Mouse (Mus musculus): ENCODE measurements around the gene Dlk1. TPM values are rescaled to one million over a fixed set of nuclear protein-coding genes. Genes with fewer than 3 reads are reported as not detected.

Gene Dlk1
- total RNA-seq (2018; cell fraction: chromatin; rRNA removed), result 10 to 100 TPM in 1 of 26 experiments, under 1 TPM in 2, not detected in 23; 0.37 to 41.4 (median 0.89) TPM
- total RNA-seq (2018; cell fraction: cytosol; rRNA removed), result not detected
- 1 to 10 TPM in 1 of 26 experiments, not detected in 25; 5.4 TPM for total RNA-seq (2018; cell fraction: nucleus; rRNA removed)
- not detected in 3 replicates for polyA plus RNA-seq (2018)

GRCm38 (mm10) chr12:109452592-109452991, at the start of gene Dlk1:
Dlk1 (plus strand) TSS chr12:109452823.
- Histone ChIP-seq H3K79me2 (ENCODE audit: inconsistent target) (no peaks in the 10 kb centered on the region), H3K27ac (no peak within 1 kb of the TSS), H3K36me3 (ENCODE audit: inconsistent target) (no peaks in the 10 kb centered on the region), H3K4me3 (ENCODE audit: inconsistent target) (no peak within 1 kb of the TSS)
- WGBS (ENCODE audit: missing documents), result 25% methylated on average over 11 of the region's 13 CpGs

DNA sequence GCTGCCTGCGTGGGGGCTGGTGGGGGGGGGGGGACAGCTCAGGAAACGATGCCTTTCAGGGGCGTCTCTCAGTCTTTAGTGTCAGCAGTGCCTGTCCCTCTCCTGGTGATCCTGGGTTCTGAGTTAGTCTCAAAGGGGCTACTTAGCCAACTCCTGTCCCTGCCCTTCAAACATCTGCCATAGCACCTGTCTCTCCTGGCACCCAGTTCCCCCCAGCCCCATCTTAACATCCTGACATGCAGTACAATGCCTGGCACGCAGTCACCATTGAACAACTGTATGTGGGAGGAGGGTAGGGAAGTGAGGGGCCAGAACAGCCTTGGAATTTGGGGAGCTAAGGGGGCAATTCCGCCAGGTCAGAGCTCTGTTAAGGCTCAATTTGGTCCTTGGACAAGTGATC, 49.7 kb upstream of the Dlk1 start:
- Histone ChIP-seq H3K27ac (no peak overlapping the region), H3K36me3 (ENCODE audit: inconsistent target) (no peaks in the 10 kb centered on the region), H3K79me2 (ENCODE audit: inconsistent target) (no peaks in the 10 kb centered on the region), H3K4me3 (ENCODE audit: inconsistent target) (no peak overlapping the region)
- 74% methylated on average over 4 of the region's 5 CpGs for WGBS (ENCODE audit: missing documents)

DNA sequence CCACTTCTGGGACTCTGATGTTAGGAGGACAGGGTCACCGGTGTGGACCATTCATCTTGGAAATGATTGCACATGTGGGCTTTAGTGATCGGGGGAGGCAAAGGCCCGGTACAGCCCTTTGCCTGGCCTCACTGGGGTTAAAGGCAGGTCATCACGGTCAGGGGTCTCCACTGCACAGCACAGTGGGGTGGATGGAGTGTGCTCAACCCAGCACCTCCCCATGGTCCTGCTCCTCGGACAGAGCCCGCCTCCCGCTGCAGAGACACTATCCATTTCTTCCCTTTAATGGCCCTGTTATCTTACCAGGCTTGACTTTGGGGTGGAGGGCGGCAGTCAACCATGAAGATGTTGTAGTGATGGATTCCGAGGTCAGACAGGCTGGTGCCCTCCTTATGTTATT, 48.9 kb upstream of the Dlk1 start:
- Histone ChIP-seq H3K36me3 (ENCODE audit: inconsistent target) (no peaks in the 10 kb centered on the region), H3K79me2 (ENCODE audit: inconsistent target) (no peaks in the 10 kb centered on the region), H3K4me3 (ENCODE audit: inconsistent target) (no peak overlapping the region), H3K27ac (no peak overlapping the region)
- WGBS (ENCODE audit: missing documents), result 91% methylated on average over 9 of the region's 9 CpGs

GRCm38 (mm10) chr12:109406018-109406417, 46.6 kb upstream of the Dlk1 start:
- 92% methylated on average over 3 of the region's 3 CpGs for WGBS (ENCODE audit: missing documents)
- H3K79me2 ChIP-seq (ENCODE audit: inconsistent target), result no peaks in the 10 kb centered on the region
- H3K27ac ChIP-seq, result no peak overlapping the region
- H3K4me3 ChIP-seq (ENCODE audit: inconsistent target), result no peak overlapping the region
- no peaks in the 10 kb centered on the region for H3K36me3 ChIP-seq (ENCODE audit: inconsistent target)

- Histone ChIP-seq H3K4me3 (ENCODE audit: inconsistent target) (no peak overlapping the region), H3K36me3 (ENCODE audit: inconsistent target) (no peaks in the 10 kb centered on the region), H3K27ac (no peak overlapping the region), H3K79me2 (ENCODE audit: inconsistent target) (no peaks in the 10 kb centered on the region)
- 90% methylated on average over 11 of the region's 11 CpGs for WGBS (ENCODE audit: missing documents)
These were observed 41.9 kb upstream of the Dlk1 start for GRCm38 (mm10) chr12:109410723-109411122.

DNA sequence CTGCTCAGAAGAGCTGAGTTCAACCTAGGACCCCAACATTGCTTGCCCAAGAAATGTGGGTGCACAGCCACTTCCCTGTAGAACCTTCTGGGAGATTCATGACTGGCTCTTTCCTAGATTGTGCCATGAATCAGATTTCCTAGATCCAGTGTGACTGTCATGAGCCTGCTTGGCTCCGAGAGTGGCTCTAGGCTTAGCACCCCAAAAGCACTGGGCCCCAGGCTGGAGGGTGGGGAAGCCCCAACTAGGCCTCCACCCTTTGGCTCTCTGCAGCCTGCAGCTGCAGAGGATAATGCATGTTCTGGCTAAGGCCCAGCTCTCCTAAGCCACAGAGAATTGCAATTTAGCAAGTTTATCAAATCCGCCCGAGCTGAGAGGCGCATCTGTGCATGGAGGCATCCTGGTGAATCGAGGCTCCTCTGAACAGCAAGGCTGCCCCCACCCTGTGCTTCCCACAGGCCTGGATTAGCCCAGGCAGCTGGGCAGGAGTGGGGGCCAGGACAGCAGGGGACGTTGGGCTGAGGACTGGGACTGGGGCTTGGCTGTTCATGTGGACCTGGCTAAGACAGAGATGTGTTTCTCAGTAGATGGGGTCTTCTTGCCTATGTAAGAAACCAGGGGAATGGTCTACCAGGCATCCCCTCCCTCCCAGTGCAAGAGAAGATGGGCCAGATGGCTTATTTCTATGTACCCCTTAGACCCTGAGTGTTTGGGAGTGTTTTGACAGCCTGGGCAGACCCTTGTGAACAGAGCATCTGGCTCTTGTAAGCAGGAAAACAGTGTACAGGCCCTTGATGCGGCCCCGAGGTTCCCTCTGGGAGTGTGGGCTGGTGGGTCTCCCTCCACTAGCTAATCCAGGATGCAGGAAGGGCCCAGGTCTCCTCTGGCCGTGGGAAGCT, 41.2 kb upstream of the Dlk1 start:
- whole genome bisulfite sequencing (ENCODE audit: missing documents), result 85% methylated on average over 9 of the region's 9 CpGs
- Histone ChIP-seq H3K79me2 (ENCODE audit: inconsistent target) (no peaks in the 10 kb centered on the region), H3K4me3 (ENCODE audit: inconsistent target) (no peak overlapping the region), H3K27ac (no peak overlapping the region), H3K36me3 (ENCODE audit: inconsistent target) (no peaks in the 10 kb centered on the region)

GRCm38 (mm10) chr12:109412071-109412440, 40.6 kb upstream of the Dlk1 start:
- Histone ChIP-seq H3K27ac (no peak overlapping the region), H3K36me3 (ENCODE audit: inconsistent target) (no peaks in the 10 kb centered on the region), H3K4me3 (ENCODE audit: inconsistent target) (no peak overlapping the region), H3K79me2 (ENCODE audit: inconsistent target) (no peaks in the 10 kb centered on the region)
- WGBS (ENCODE audit: missing documents), result 78% methylated on average over 8 of the region's 8 CpGs

- 58% methylated on average over 5 of the region's 5 CpGs for WGBS (ENCODE audit: missing documents)
- Histone ChIP-seq H3K4me3 (ENCODE audit: inconsistent target) (no peak overlapping the region), H3K79me2 (ENCODE audit: inconsistent target) (no peaks in the 10 kb centered on the region), H3K36me3 (ENCODE audit: inconsistent target) (no peaks in the 10 kb centered on the region), H3K27ac (no peak overlapping the region)
These were observed 39.9 kb upstream of the Dlk1 start for GRCm38 (mm10) chr12:109412675-109413074.

DNA sequence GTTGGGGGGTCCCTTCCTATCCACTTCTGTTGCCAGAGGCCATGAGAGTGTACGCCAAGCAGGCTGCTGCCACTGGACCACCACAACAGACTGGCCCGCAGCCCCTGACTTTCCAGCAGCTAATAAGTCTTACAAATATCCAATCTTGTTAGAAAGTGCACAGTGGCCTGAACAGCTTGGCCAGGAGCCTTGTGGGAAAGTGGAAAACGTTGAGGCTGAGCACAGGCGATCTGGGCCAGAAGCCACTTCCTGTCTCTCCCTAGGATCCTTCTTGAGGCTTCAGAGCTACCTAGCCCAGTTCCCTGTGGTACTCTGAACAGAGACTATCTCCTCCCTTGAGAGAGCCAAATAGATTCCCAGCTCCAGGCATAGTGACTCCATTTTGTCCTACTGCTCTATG, 39.3 kb upstream of the Dlk1 start:
- Histone ChIP-seq H3K36me3 (ENCODE audit: inconsistent target) (no peaks in the 10 kb centered on the region), H3K79me2 (ENCODE audit: inconsistent target) (no peaks in the 10 kb centered on the region), H3K4me3 (ENCODE audit: inconsistent target) (no peak overlapping the region), H3K27ac (no peak overlapping the region)
- WGBS (ENCODE audit: missing documents), result 49% methylated on average over 4 of the region's 4 CpGs

- H3K36me3 ChIP-seq (ENCODE audit: inconsistent target), result no peaks in the 10 kb centered on the region
- no peak overlapping the region for H3K27ac ChIP-seq
- no peak overlapping the region for H3K4me3 ChIP-seq (ENCODE audit: inconsistent target)
- 88% methylated on average over 5 of the region's 5 CpGs for WGBS (ENCODE audit: missing documents)
- H3K79me2 ChIP-seq (ENCODE audit: inconsistent target), result no peaks in the 10 kb centered on the region
These were observed 35.9 kb upstream of the Dlk1 start for GRCm38 (mm10) chr12:109416681-109417080.

DNA sequence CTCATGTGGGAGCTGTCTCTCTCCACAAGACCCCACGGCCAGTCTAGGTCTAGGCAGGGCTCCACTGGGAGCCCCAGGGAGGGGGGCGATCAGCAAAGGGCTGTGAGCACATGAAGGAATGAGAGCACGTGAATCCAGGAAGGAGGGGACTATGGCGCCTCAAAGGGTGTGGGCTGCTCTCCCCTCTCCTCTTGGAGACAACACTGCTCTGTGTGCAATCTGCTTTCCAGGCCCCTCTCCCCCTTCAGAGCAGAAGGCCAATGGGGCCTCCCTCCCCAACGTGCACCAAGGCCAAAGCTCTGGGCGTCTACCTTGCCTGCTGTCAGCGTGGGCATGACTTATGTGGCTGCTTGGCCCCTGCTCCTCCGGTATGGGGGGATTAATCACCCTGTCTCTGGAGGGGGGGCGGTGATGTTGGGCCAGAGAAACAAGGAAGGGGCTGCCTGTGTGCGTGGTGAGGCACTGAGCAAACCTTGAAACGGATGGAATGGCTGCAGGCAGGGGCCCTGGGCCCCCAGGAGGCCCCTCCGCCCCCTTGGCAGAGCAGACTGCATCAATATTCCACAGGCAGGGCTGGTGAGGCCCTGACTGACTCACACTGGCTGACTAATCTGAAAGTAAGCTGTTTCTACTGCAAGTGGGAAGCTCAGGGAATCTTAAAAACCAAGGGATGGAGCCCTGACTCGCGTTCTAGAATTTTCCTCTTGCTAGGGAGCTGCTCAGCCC, 35.0 kb upstream of the Dlk1 start:
- no peaks in the 10 kb centered on the region for H3K36me3 ChIP-seq (ENCODE audit: inconsistent target)
- H3K4me3 ChIP-seq (ENCODE audit: inconsistent target), result no peak overlapping the region
- no peaks in the 10 kb centered on the region for H3K79me2 ChIP-seq (ENCODE audit: inconsistent target)
- H3K27ac ChIP-seq, result no peak overlapping the region
- WGBS (ENCODE audit: missing documents), result 57% methylated on average over 13 of the region's 14 CpGs

- H3K36me3 ChIP-seq (ENCODE audit: inconsistent target), result no peaks in the 10 kb centered on the region
- no peaks in the 10 kb centered on the region for H3K79me2 ChIP-seq (ENCODE audit: inconsistent target)
- 83% methylated on average over 12 of the region's 12 CpGs for WGBS (ENCODE audit: missing documents)
- H3K4me3 ChIP-seq (ENCODE audit: inconsistent target), result no peak overlapping the region
- H3K27ac ChIP-seq, result no peak overlapping the region
These were observed 32.6 kb upstream of the Dlk1 start for GRCm38 (mm10) chr12:109420006-109420405.

DNA sequence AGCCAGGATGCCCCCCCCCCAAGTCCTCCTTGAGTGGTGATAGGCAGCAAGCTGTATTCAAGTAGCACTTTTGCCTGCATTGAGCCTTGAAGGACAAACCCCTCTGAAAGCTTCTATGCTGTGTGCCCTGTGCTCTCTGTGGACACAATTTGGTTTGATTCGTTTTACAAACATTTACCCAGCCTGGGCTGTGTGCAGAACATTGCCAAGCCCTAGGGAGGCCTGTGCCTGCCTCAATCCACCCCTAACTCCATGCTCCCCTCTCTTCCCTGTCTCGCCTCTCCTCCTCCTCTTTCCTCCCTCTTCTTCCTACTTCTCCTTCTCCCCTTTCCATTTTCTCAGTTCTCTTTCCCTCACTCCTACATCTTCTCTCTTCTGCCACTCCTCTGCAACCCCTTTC, 29.5 kb upstream of the Dlk1 start:
- WGBS (ENCODE audit: missing documents), result 47% methylated on average over 2 of the region's 2 CpGs
- Histone ChIP-seq H3K36me3 (ENCODE audit: inconsistent target) (no peaks in the 10 kb centered on the region), H3K79me2 (ENCODE audit: inconsistent target) (no peaks in the 10 kb centered on the region), H3K4me3 (ENCODE audit: inconsistent target) (no peak overlapping the region), H3K27ac (no peak overlapping the region)

DNA sequence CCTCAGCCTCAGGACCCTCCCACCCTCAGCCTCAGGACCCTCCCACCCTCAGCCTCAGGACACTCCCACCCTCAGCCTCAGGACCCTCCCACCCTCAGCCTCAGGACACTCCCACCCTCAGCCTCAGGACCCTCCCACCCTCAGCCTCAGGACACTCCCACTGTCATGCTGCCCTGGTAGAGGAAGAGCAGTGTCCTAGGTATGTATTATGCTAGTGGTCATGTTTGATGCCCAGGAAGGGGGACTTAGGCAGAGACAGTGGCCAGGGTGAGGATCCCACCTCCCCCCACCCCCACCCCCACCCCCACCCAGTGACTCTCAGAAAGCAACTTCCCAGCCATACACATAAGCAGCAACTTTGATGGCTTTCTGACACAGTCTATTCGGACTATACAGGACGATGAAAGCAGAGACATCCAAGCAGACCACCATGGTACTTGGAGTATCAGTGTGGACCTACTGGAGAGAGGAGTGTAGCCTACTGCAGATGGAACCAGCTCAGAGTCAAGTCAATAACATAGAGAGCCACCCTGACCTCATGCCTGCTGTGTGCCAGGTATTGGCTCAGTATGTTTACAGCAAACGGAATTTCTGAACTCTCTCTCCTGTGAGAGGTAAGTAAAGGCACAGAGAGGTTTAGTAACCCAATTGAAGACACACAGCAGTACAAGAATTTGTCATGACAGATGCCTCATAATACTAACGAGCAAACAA, 28.8 kb upstream of the Dlk1 start:
- H3K27ac ChIP-seq, result no peak overlapping the region
- WGBS (ENCODE audit: missing documents), result 87% methylated on average over 4 of the region's 4 CpGs
- H3K36me3 ChIP-seq (ENCODE audit: inconsistent target), result no peaks in the 10 kb centered on the region
- no peaks in the 10 kb centered on the region for H3K79me2 ChIP-seq (ENCODE audit: inconsistent target)
- H3K4me3 ChIP-seq (ENCODE audit: inconsistent target), result no peak overlapping the region

All from macrophage (primary cell).